Mouse (Mus musculus) embryonic fibroblast, embryonic 13.5 days (primary cell): Measurements from ENCODE around the gene Gipc1.

Source experiments
- CTCF ChIP-seq: IDR thresholded peaks from 2 replicates; pipeline ENCODE4 v1.5.1; 2011; ENCODE audit warnings: mild to moderate bottlenecking, control low read depth, low read length, moderate library complexity, borderline replicate concordance; ENCODE audit not compliant: insufficient read depth
- POLR2A ChIP-seq: IDR thresholded peaks from 2 replicates; pipeline ENCODE4 v1.6.1; 2011; ENCODE audit warnings: low read depth, mild to moderate bottlenecking, control low read depth, low read length, moderate library complexity

DNA sequence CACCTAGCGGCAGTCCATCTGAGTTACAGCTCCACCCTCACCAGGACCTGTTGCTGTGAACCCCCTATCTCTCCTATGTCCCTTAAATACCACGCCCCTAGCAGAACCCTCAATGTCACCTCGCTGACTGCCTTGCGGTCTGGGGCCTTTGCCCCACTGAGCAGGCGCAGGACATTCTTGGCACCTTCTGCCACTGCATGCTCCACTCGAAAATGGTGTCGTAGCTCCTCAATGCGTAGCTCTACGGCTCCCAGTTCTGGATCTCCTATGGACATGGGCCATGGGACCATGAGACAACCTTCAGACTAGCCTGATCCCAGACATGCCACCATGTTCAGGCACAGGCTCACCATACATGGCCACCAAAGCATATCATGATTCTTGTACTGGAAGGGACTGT lies 32.0 kb downstream of the Gipc1 start:
- TF ChIP-seq POLR2A (no peak), CTCF (no peak)
